Mouse (Mus musculus): ENCODE data around the gene Ltbp1.

Gene Ltbp1

GRCm38 (mm10) chr17:75235781-75236180, 230.4 kb downstream of the Ltbp1 start:
- DNase-seq (ENCODE audit: low read depth, low spot score) = no peak

- DNase-seq (ENCODE audit: low read depth, low spot score) = no peak
Observed at GRCm38 (mm10) chr17:75236543-75236942, 231.2 kb downstream of the Ltbp1 start.

GRCm38 (mm10) chr17:75237456-75237855, 232.1 kb downstream of the Ltbp1 start:
- no peak for DNase-seq (ENCODE audit: low read depth, low spot score)

GRCm38 (mm10) chr17:75238655-75239054, 233.3 kb downstream of the Ltbp1 start:
- DNase-seq (ENCODE audit: low read depth, low spot score) = no peak

GRCm38 (mm10) chr17:75239545-75239944, 234.2 kb downstream of the Ltbp1 start:
- DNase-seq (ENCODE audit: low read depth, low spot score) = no peak

- no peak for DNase-seq (ENCODE audit: low read depth, low spot score)
Observed at GRCm38 (mm10) chr17:75242086-75242485, 236.7 kb downstream of the Ltbp1 start.

- DNase-seq (ENCODE audit: low read depth, low spot score) = no peak
Observed at GRCm38 (mm10) chr17:75243221-75243620, 237.9 kb downstream of the Ltbp1 start.

- no peak for DNase-seq (ENCODE audit: low read depth, low spot score)
Observed at GRCm38 (mm10) chr17:75244148-75244547, 238.8 kb downstream of the Ltbp1 start.

- DNase-seq (ENCODE audit: low read depth, low spot score) = no peak
Observed at GRCm38 (mm10) chr17:75245085-75245484, 239.7 kb downstream of the Ltbp1 start.

GRCm38 (mm10) chr17:75248632-75249031, 243.3 kb downstream of the Ltbp1 start:
- no peak for DNase-seq (ENCODE audit: low read depth, low spot score)

- no peak for DNase-seq (ENCODE audit: low read depth, low spot score)
Observed at GRCm38 (mm10) chr17:75250571-75250970, 245.2 kb downstream of the Ltbp1 start.

GRCm38 (mm10) chr17:75251094-75251493, 245.7 kb downstream of the Ltbp1 start:
- no peak for DNase-seq (ENCODE audit: low read depth, low spot score)

- DNase-seq (ENCODE audit: low read depth, low spot score) = no peak
Observed at GRCm38 (mm10) chr17:75252540-75252939, 247.2 kb downstream of the Ltbp1 start.

GRCm38 (mm10) chr17:75254909-75255308, 249.5 kb downstream of the Ltbp1 start:
- DNase-seq (ENCODE audit: low read depth, low spot score) = no peak

GRCm38 (mm10) chr17:75255967-75256366, 250.6 kb downstream of the Ltbp1 start:
- no peak for DNase-seq (ENCODE audit: low read depth, low spot score)

- DNase-seq (ENCODE audit: low read depth, low spot score) = no peak
Observed at GRCm38 (mm10) chr17:75258427-75258826, 253.1 kb downstream of the Ltbp1 start.

- no peak for DNase-seq (ENCODE audit: low read depth, low spot score)
Observed at GRCm38 (mm10) chr17:75263336-75263990, 258.1 kb downstream of the Ltbp1 start.

GRCm38 (mm10) chr17:75268506-75268905, 263.1 kb downstream of the Ltbp1 start:
- no peak for DNase-seq (ENCODE audit: low read depth, low spot score)

- DNase-seq (ENCODE audit: low read depth, low spot score) = no peak
Observed at GRCm38 (mm10) chr17:75272446-75272845, 267.1 kb downstream of the Ltbp1 start.

GRCm38 (mm10) chr17:75273272-75273671, 267.9 kb downstream of the Ltbp1 start:
- DNase-seq (ENCODE audit: low read depth, low spot score) = no peak

GRCm38 (mm10) chr17:75275302-75275701, 269.9 kb downstream of the Ltbp1 start:
- DNase-seq (ENCODE audit: low read depth, low spot score) = no peak

- DNase-seq (ENCODE audit: low read depth, low spot score) = no peak
Observed at GRCm38 (mm10) chr17:75278106-75278505, 272.7 kb downstream of the Ltbp1 start.

GRCm38 (mm10) chr17:75278561-75278960, 273.2 kb downstream of the Ltbp1 start:
- no peak for DNase-seq (ENCODE audit: low read depth, low spot score)

- DNase-seq (ENCODE audit: low read depth, low spot score) = no peak
Observed at GRCm38 (mm10) chr17:75281345-75281744, 276.0 kb downstream of the Ltbp1 start.
